Mouse (Mus musculus): ENCODE data around the gene Zbtb18.

DNA sequence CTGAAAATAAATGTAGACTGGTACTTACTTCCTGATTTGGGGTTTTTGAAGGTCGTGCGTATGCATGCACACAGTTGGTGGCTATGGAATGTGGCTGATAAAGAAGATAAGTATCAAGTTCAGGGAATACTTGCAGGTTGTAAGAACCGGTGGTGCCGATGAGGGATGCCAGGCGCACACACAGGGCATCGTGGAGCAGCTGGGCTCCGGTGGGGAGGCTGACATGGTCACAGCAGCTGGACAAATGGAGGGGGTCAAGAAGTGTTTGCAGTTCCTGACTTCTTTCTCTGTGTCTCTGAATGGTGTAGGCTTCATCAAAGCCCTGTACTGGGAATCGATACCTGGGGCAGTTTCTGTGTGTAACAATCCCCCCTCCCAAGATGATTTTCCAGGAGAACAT lies 49.1 kb downstream of the Zbtb18 start:
- TF ChIP-seq CTCF (IDR thresholded peaks at IDR 0.05; ENCODE audit: borderline replicate concordance, insufficient read depth, low read length) (no peak), POLR2A (IDR thresholded peaks at IDR 0.05; ENCODE audit: low read depth, low read length) (no peak)

Measured in embryonic fibroblast, embryonic 13.5 days (primary cell).